Mouse (Mus musculus): ENCODE measurements at regions not wholly inside any gene's neighbourhood (a gene's known extent, or its start where the extent isn't known, plus 50 kb on each side); places are given as distances from the start of the nearest gene placed in this dataset.
A peak's percentile ranks its signal among the peaks of the same experiment; 100 is the strongest.

DNA sequence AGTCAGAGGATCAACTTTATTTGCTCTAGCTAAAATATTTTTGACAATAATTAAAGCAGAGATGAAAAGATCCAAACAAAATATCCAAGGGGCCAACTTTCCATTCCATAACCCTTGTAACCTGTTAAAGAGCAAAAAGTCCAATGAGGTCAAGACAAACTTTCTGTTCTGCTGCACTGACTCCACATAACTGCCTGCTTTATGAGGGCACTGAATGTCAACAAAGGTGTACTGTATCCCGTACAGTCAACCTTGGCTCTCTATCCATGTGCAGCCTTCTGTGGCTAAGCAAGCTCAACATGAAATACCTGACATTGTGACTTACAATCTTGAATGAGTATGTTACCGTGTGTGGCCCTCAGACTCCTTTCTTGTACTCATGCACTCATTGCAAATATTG, 166.3 kb downstream of the Pfkfb3 start:
- Histone ChIP-seq H3K9ac (ENCODE audit: low read depth, low read length) (no peak overlapping the region), H3K4me3 (no peak overlapping the region), H3K36me3 (ENCODE audit: control insufficient read depth, insufficient read depth, low read length) (no peaks in the 10 kb centered on the region), H3K27me3 (ENCODE audit: control insufficient read depth, insufficient read depth, low read length) (no peaks in the 10 kb centered on the region), H3K4me1 (ENCODE audit: control insufficient read depth, insufficient read depth, low read length) (no peaks in the 10 kb centered on the region), H3K79me2 (replicated peaks; ENCODE audit: control insufficient read depth, insufficient read depth, low read length) (no peaks in the 10 kb centered on the region), H3K27ac (no peak overlapping the region)
- TF ChIP-seq EP300 (IDR thresholded peaks at IDR 0.05; ENCODE audit: insufficient read depth, low read depth, low read length): no peak
- TF ChIP-seq CTCF (IDR thresholded peaks at IDR 0.05): no peak
- no peak for TF ChIP-seq POLR2A (IDR thresholded peaks at IDR 0.05; ENCODE audit: insufficient read depth, low read depth, low read length)
- intact Hi-C loops (cut with DNase I): no loop called here
- no peak for DNase-seq
- 84% methylated on average over 2 of the region's 2 CpGs for WGBS

DNA sequence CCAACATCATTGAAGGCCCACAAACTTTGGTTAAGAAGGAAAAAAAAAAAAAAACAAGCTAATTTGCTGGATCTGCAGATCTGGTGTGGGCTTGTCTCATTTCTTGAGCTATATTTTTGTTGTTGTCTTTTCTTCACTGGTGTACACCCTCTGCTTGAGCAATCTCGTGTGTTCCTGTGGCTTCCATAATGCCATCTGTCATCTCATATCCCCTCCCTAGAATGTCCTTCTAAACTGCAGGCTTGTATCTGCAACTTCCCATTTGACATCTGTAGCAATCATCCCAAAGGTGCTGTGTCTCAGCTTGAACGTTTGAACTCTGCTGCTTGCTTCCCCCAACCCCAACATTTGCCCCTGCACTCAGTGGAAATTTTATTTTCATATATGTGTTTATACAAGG, 170.1 kb downstream of the Pfkfb3 start:
- TF ChIP-seq POLR2A (IDR thresholded peaks at IDR 0.05; ENCODE audit: insufficient read depth, low read depth, low read length) (no peak), CTCF (IDR thresholded peaks at IDR 0.05) (no peak), EP300 (IDR thresholded peaks at IDR 0.05; ENCODE audit: insufficient read depth, low read depth, low read length) (no peak)
- H3K79me2 ChIP-seq (replicated peaks; ENCODE audit: control insufficient read depth, insufficient read depth, low read length): no peaks in the 10 kb centered on the region
- no peak overlapping the region for H3K27ac ChIP-seq
- no peaks in the 10 kb centered on the region for H3K27me3 ChIP-seq (ENCODE audit: control insufficient read depth, insufficient read depth, low read length)
- DNase-seq: peak in 1 of 2 experiments; percentile 13
- H3K4me3 ChIP-seq: no peak overlapping the region
- intact Hi-C loops (cut with DNase I): loop anchor here (5.0 kb wide), 1 partner anchor 38 kb away; no protein-coding TSS in a partner anchor
- no peaks in the 10 kb centered on the region for H3K36me3 ChIP-seq (ENCODE audit: control insufficient read depth, insufficient read depth, low read length)
- H3K4me1 ChIP-seq (ENCODE audit: control insufficient read depth, insufficient read depth, low read length): no peaks in the 10 kb centered on the region
- no peak overlapping the region for H3K9ac ChIP-seq (ENCODE audit: low read depth, low read length)
- WGBS: 48% methylated on average over 2 of the region's 2 CpGs

DNA sequence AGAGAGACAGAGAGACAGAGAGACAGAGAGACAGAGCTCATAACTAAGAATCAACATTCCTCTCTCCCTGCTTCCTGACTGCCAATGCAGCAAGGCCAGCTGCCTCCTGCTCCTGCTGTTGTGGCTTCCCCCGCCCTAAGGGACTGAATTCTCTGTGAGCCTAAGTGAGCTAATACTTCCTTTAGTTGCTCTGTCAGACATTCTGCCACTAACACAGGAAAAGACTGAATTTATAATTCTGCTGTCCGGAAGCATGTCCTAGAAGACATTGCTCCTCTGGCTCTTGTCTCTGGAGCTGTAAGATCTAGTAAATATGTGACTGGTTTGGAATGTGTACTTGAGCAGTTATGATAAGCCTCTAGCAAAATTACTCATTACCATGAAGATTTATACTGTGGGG, 176.7 kb downstream of the Pfkfb3 start:
- peak in 1 of 2 experiments; percentile 32 for DNase-seq
- H3K9ac ChIP-seq (ENCODE audit: low read depth, low read length): no peak overlapping the region
- H3K4me3 ChIP-seq: no peak overlapping the region
- 28% methylated on average over 2 of the region's 2 CpGs for WGBS
- TF ChIP-seq CTCF (IDR thresholded peaks at IDR 0.05): no peak
- H3K4me1 ChIP-seq (ENCODE audit: control insufficient read depth, insufficient read depth, low read length): peaks cover 9% of the 10 kb centered on the region
- intact Hi-C loops (cut with DNase I): loop anchor here (5.0 kb wide), 2 partner anchors 45 to 125 kb away; no protein-coding TSS in a partner anchor
- no peaks in the 10 kb centered on the region for H3K27me3 ChIP-seq (ENCODE audit: control insufficient read depth, insufficient read depth, low read length)
- H3K79me2 ChIP-seq (replicated peaks; ENCODE audit: control insufficient read depth, insufficient read depth, low read length): no peaks in the 10 kb centered on the region
- no peaks in the 10 kb centered on the region for H3K36me3 ChIP-seq (ENCODE audit: control insufficient read depth, insufficient read depth, low read length)
- H3K27ac ChIP-seq: no peak overlapping the region

DNA sequence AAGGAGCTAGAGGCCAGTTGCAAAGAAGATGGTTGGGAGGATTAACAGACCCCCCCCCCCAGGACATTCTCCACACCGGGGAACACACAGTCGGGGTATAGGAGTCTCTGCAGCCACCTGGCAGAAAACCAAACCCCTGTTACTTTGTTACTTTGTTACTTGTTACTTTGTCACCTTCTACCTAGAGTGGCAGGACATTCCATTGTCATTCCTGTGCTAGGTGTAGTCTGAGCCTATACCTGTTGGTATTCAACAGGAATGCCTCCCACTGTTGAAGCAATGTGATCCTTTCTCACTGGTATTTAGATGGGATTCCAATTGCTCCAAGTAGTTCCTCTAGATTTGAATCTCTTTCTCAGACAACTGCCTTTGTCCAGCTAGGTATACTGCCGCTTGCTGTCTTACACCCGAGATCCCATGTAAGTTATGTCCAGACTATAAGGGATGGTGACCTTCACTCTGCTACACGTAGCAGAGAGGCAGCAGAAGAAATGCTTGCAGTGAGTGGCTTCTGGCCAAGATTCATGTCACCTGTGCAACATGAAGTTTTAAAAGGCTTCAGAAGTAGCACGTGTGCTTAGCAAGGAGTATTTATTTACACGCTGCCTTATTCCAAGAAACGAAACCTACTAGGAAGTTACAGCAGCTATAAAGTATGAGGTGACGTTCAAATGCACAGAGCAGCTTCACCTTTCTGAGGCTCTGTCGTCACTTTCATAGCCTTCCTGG, 178.0 kb downstream of the Pfkfb3 start:
- Histone ChIP-seq H3K9ac (ENCODE audit: low read depth, low read length) (no peak overlapping the region), H3K27ac (no peak overlapping the region), H3K4me1 (ENCODE audit: control insufficient read depth, insufficient read depth, low read length) (peaks cover 9% of the 10 kb centered on the region), H3K4me3 (no peak overlapping the region), H3K27me3 (ENCODE audit: control insufficient read depth, insufficient read depth, low read length) (no peaks in the 10 kb centered on the region), H3K79me2 (replicated peaks; ENCODE audit: control insufficient read depth, insufficient read depth, low read length) (no peaks in the 10 kb centered on the region), H3K36me3 (ENCODE audit: control insufficient read depth, insufficient read depth, low read length) (no peaks in the 10 kb centered on the region)
- no peak for TF ChIP-seq POLR2A (IDR thresholded peaks at IDR 0.05; ENCODE audit: insufficient read depth, low read depth, low read length)
- TF ChIP-seq EP300 (IDR thresholded peaks at IDR 0.05; ENCODE audit: insufficient read depth, low read depth, low read length): no peak
- no peak for TF ChIP-seq CTCF (IDR thresholded peaks at IDR 0.05)
- intact Hi-C loops (cut with DNase I): loop anchor here (5.0 kb wide), 2 partner anchors 44 to 126 kb away; no protein-coding TSS in a partner anchor
- 77% methylated on average over 10 of the region's 10 CpGs for WGBS
- DNase-seq: no peak

DNA sequence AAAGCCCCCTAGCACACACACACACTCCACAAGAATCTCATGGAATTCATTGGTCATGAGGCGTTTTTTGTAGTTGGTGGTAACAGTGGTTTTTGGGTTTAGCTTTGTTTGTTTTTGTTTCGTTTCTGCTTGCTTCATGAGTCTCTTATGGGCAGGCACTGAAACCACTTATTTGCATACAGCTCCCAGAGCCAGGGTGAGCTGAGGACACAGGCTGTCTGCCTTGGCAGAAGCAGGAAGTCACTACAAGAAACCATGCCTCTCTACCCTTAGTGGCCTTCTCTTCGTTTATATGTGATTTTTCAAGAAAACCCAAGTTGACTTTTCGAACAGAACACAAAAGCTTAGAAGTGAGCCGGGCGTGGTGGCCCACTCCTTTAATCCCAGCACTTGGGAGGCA, 178.8 kb downstream of the Pfkfb3 start:
- WGBS: 40% methylated on average over 6 of the region's 6 CpGs
- Histone ChIP-seq H3K79me2 (replicated peaks; ENCODE audit: control insufficient read depth, insufficient read depth, low read length) (no peaks in the 10 kb centered on the region), H3K27ac (no peak overlapping the region), H3K36me3 (ENCODE audit: control insufficient read depth, insufficient read depth, low read length) (no peaks in the 10 kb centered on the region), H3K4me1 (ENCODE audit: control insufficient read depth, insufficient read depth, low read length) (peaks cover 9% of the 10 kb centered on the region), H3K27me3 (ENCODE audit: control insufficient read depth, insufficient read depth, low read length) (no peaks in the 10 kb centered on the region), H3K9ac (ENCODE audit: low read depth, low read length) (no peak overlapping the region), H3K4me3 (no peak overlapping the region)
- TF ChIP-seq EP300 (IDR thresholded peaks at IDR 0.05; ENCODE audit: insufficient read depth, low read depth, low read length) (0 out of 2 replicates have a peak, but pooled peaks have one; percentile 21), CTCF (IDR thresholded peaks at IDR 0.05) (no peak), POLR2A (IDR thresholded peaks at IDR 0.05; ENCODE audit: insufficient read depth, low read depth, low read length) (no peak)
- intact Hi-C loops (cut with DNase I): loop anchor here (5.0 kb wide), 2 partner anchors 43 to 127 kb away; no protein-coding TSS in a partner anchor
- peak; percentile 37 to 66 for DNase-seq

DNA sequence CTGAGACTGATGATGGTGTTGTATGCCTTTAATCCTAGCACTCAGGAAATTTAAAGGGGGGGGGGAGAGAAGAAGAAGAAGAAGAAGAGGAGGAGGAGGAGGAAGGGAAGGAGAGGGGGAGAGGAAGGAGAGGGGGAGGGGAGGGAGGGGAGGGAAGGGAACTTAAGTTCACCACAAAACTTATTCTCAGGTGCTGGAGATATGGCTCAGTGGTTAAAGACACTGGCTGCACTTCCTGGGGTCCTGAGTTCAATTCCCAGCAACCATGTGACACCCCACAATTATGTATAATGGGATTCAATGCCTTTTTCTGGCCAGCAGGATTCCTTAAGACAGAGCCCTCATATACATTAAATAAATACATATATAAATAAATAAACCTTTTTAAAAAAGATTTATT, 183.6 kb downstream of the Pfkfb3 start:
- intact Hi-C loops (cut with DNase I): no loop called here
- no peak for DNase-seq

More for the DNA sequence above, 183.6 kb downstream of the Pfkfb3 start:
- Histone ChIP-seq H3K4me3 (no peak overlapping the region), H3K27me3 (ENCODE audit: control insufficient read depth, insufficient read depth, low read length) (no peaks in the 10 kb centered on the region), H3K79me2 (replicated peaks; ENCODE audit: control insufficient read depth, insufficient read depth, low read length) (no peaks in the 10 kb centered on the region), H3K36me3 (ENCODE audit: control insufficient read depth, insufficient read depth, low read length) (no peaks in the 10 kb centered on the region), H3K27ac (no peak overlapping the region), H3K4me1 (ENCODE audit: control insufficient read depth, insufficient read depth, low read length) (peaks cover 2% of the 10 kb centered on the region), H3K9ac (ENCODE audit: low read depth, low read length) (no peak overlapping the region)
- TF ChIP-seq CTCF (IDR thresholded peaks at IDR 0.05) (no peak), POLR2A (IDR thresholded peaks at IDR 0.05; ENCODE audit: insufficient read depth, low read depth, low read length) (no peak), EP300 (IDR thresholded peaks at IDR 0.05; ENCODE audit: insufficient read depth, low read depth, low read length) (no peak)
